Mouse (Mus musculus) frontal cortex, postnatal 25 days (tissue): ENCODE measurements around the gene Gm5938.

Source experiments
- DNase-seq, 2 experiments: peaks; one replicate each; pipeline ENCODE4 v3.0.0; 2022; ENCODE audit warnings: low spot score in 2 of 2

Gm5938 gene

DNA sequence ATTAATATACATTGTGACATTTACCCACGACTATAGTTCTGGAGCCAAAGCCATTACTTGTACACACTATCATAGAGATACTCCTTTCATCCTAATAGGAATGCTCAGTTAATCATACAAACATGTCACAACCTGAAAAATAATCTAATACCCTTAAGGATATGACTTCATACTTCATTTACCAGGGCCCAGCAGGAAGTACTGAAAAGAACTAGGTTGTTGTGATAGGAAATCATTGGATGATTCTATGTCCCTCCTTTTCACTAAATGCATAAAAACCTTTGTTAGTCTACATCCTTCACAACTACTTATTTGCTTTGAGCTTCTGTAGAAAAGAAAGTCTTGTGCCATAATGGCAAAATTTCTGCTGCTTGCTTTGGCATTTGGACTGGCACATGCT, at the start of gene Gm5938:
Gene Gm5938 (plus strand): TSS at position 301 of the 400 bp plus-strand sequence.
- no peak for DNase-seq

DNA sequence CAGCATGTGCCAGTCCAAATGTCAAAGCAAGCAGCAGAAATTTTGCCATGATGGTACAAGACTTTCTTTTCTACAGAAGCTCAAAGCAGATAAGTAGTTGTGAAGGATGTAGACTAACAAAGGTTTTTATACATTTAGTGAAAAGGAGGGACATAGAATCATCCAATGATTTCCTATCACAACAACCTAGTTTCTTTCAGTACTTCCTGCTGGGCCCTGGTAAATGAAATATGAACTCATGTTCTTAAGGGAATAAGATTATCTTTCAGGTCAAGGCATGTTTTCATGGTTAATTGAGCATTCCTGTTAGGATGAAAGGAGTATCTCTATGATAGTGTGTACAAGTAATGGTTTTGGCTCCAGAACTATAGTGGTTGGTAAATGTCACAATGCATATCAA, 34.0 kb upstream of the Gm5938 start, which contains the start of gene Obp1a:
Gene Obp1a (minus strand): TSS at position 101 of the 400 bp plus-strand sequence.
- no peak for DNase-seq
